Mouse (Mus musculus): ENCODE results near the gene Klrb1f. TPM values are rescaled to one million over a fixed set of nuclear protein-coding genes. Genes with fewer than 3 reads are reported as not detected.

Gene Klrb1f
- polyA plus RNA-seq, 1 experiment from 2014 or later: 0.13 TPM

DNA sequence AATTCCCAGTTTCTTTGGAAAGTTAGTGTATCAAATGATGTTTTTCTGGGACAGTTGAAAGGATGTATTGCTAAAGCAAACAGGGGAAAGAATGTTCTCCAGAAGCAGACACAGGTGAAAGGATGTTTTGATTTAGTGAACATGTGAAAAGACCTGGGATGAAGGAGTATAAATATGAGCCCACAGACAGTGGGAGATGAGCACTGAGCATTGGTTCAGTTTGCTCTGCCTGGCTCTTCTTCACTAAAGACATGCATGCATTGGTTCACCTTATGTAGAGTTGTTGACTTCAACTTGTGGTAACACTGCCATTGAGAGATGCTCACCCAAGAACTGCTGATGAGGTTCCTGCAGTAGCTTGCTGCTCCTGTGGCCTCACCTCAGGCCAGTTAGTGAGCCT is 9.4 kb upstream of the Klrb1f start:
- Histone ChIP-seq H3K27ac (replicated peaks; ENCODE audit: low read depth, low read length) (no peak overlapping the region), H3K36me3 (replicated peaks; ENCODE audit: control insufficient read depth, insufficient read depth, low read depth, low read length) (no peaks in the 10 kb centered on the region), H3K9ac (replicated peaks; ENCODE audit: low read length) (no peak overlapping the region), H3K27me3 (ENCODE audit: control insufficient read depth, insufficient read depth, low read length) (no peaks in the 10 kb centered on the region), H3K4me3 (ENCODE audit: low read depth, low read length) (no peak overlapping the region), H3K4me1 (ENCODE audit: control insufficient read depth, insufficient read depth, low read length) (no peaks in the 10 kb centered on the region), H3K4me2 (ENCODE audit: low read depth, low read length) (no peak overlapping the region), H3K9me3 (replicated peaks; ENCODE audit: control insufficient read depth, low read length) (no peaks in the 10 kb centered on the region)
- DNase-seq (ENCODE audit: low spot score) (no peak), ATAC-seq (replicated peaks; ENCODE audit: insufficient number of reproducible peaks, low FRiP score, low TSS enrichment, low read depth) (no peak)

DNA sequence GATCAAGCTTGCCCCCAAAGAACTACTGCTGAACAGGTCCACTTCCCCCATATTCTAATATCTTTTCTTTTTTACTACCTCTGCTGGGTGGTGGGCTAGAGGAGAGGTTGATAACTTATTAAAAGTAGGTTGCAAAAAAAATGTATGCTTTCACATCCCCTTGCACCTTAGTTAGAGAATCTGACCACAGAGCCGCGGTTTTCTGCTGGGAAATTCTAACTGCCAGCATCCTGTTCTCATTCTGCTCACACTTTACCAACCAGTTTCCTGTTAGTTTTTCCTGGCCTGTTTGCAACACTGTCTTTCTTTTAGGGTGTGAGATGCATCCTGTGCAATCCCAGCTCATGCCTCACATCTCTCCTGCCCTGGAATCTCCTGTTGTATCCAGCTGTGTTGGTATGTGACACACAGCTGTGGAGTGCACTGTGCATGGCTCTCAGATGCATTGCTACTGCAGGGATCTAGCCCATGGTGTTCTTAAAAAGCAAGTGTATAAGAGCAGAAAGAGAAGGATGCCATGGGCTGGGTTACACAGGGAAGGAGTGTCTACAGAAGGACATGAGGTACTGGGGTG is 8.7 kb upstream of the Klrb1f start:
- no peaks in the 10 kb centered on the region for H3K36me3 ChIP-seq (replicated peaks; ENCODE audit: control insufficient read depth, insufficient read depth, low read depth, low read length)
- no peak overlapping the region for H3K4me3 ChIP-seq (ENCODE audit: low read depth, low read length)
- H3K9ac ChIP-seq (replicated peaks; ENCODE audit: low read length): no peak overlapping the region
- no peak for DNase-seq (ENCODE audit: low spot score)
- H3K27me3 ChIP-seq (ENCODE audit: control insufficient read depth, insufficient read depth, low read length): no peaks in the 10 kb centered on the region
- no peak for ATAC-seq (replicated peaks; ENCODE audit: insufficient number of reproducible peaks, low FRiP score, low TSS enrichment, low read depth)
- no peaks in the 10 kb centered on the region for H3K4me1 ChIP-seq (ENCODE audit: control insufficient read depth, insufficient read depth, low read length)
- 85% methylated on average over 2 of the region's 2 CpGs for WGBS
- no peaks in the 10 kb centered on the region for H3K9me3 ChIP-seq (replicated peaks; ENCODE audit: control insufficient read depth, low read length)
- H3K4me2 ChIP-seq (ENCODE audit: low read depth, low read length): no peak overlapping the region
- no peak overlapping the region for H3K27ac ChIP-seq (replicated peaks; ENCODE audit: low read depth, low read length)

DNA sequence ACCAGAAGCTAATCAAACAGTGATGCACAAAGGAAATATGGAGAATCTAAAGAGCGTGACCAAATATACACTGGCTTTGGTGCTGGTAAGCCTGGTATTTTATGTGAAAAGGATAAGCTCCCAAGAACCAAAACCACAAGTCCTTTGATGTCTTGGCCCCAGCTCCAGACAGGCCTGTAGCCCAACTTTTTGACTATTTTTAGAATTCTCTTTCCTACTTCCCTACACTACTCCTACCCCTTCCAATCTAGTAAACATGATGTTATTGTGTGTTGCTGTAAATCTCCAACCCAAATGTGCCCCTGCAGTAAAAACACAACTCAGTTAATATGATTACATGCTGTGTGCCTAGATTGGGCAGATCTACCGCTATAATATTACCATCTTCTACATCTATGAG is 4.2 kb upstream of the Klrb1f start:
- Histone ChIP-seq H3K4me3 (ENCODE audit: low read depth, low read length) (no peak overlapping the region), H3K9me3 (replicated peaks; ENCODE audit: control insufficient read depth, low read length) (no peaks in the 10 kb centered on the region), H3K4me1 (ENCODE audit: control insufficient read depth, insufficient read depth, low read length) (no peaks in the 10 kb centered on the region), H3K9ac (replicated peaks; ENCODE audit: low read length) (no peak overlapping the region), H3K27me3 (ENCODE audit: control insufficient read depth, insufficient read depth, low read length) (no peaks in the 10 kb centered on the region), H3K36me3 (replicated peaks; ENCODE audit: control insufficient read depth, insufficient read depth, low read depth, low read length) (no peaks in the 10 kb centered on the region), H3K4me2 (ENCODE audit: low read depth, low read length) (no peak overlapping the region), H3K27ac (replicated peaks; ENCODE audit: low read depth, low read length) (no peak overlapping the region)
- 95% methylated on average over 2 of the region's 2 CpGs for WGBS
- ATAC-seq (replicated peaks; ENCODE audit: insufficient number of reproducible peaks, low FRiP score, low TSS enrichment, low read depth): no peak
- no peak for DNase-seq (ENCODE audit: low spot score)

DNA sequence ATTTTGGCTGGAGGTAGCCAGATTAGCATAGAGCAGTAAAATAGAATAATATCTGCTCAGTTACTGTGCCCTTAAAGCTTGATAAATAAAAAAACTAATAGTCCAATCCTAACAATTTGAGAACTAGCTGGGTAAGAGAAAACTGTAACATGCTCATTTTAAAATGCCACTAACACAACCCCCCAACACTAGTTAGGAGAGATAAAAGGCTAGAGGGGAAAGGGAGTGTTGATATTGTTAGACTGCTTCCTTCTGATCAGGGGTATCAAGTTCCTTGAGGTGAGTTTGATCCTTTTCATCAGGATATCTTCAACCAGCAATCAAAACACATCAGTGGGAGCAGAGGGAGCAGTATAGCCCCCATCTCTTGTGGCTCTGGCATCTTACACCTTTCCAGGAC is 3.2 kb upstream of the Klrb1f start:
- Histone ChIP-seq H3K36me3 (replicated peaks; ENCODE audit: control insufficient read depth, insufficient read depth, low read depth, low read length) (no peaks in the 10 kb centered on the region), H3K9ac (replicated peaks; ENCODE audit: low read length) (no peak overlapping the region), H3K4me1 (ENCODE audit: control insufficient read depth, insufficient read depth, low read length) (no peaks in the 10 kb centered on the region), H3K4me2 (ENCODE audit: low read depth, low read length) (no peak overlapping the region), H3K27ac (replicated peaks; ENCODE audit: low read depth, low read length) (no peak overlapping the region), H3K9me3 (replicated peaks; ENCODE audit: control insufficient read depth, low read length) (no peaks in the 10 kb centered on the region), H3K4me3 (ENCODE audit: low read depth, low read length) (no peak overlapping the region), H3K27me3 (ENCODE audit: control insufficient read depth, insufficient read depth, low read length) (no peaks in the 10 kb centered on the region)
- ATAC-seq (replicated peaks; ENCODE audit: insufficient number of reproducible peaks, low FRiP score, low TSS enrichment, low read depth) (no peak), DNase-seq (ENCODE audit: low spot score) (no peak)

DNA sequence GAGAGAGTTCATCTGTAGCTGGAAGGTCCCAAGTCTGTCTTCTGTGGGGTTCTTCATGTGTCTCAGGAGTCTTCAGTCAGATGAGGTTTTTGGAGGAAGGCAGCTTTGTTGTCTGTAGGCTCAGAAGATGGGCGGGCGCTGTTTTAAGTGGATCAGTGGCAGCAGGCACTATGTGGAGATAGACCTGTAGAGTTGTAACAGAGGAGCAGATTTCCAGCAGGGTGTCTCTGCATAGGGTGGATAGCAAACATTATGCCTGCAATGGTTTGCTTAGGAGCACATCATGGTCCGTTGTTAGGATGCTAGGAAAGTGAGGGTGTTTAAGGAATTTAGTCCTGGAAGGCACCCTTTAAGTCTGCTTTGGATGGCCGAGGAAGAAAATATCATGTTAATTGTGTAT is 2.7 kb downstream of the Klrb1f start:
- H3K27ac ChIP-seq (replicated peaks; ENCODE audit: low read depth, low read length): no peak overlapping the region
- no peak overlapping the region for H3K4me3 ChIP-seq (ENCODE audit: low read depth, low read length)
- no peak for ATAC-seq (replicated peaks; ENCODE audit: insufficient number of reproducible peaks, low FRiP score, low TSS enrichment, low read depth)
- WGBS: 29% methylated on average over 4 of the region's 4 CpGs
- no peak overlapping the region for H3K9ac ChIP-seq (replicated peaks; ENCODE audit: low read length)
- H3K9me3 ChIP-seq (replicated peaks; ENCODE audit: control insufficient read depth, low read length): no peaks in the 10 kb centered on the region
- no peaks in the 10 kb centered on the region for H3K27me3 ChIP-seq (ENCODE audit: control insufficient read depth, insufficient read depth, low read length)
- no peak overlapping the region for H3K4me2 ChIP-seq (ENCODE audit: low read depth, low read length)
- DNase-seq (ENCODE audit: low spot score): no peak
- no peaks in the 10 kb centered on the region for H3K36me3 ChIP-seq (replicated peaks; ENCODE audit: control insufficient read depth, insufficient read depth, low read depth, low read length)
- H3K4me1 ChIP-seq (ENCODE audit: control insufficient read depth, insufficient read depth, low read length): no peaks in the 10 kb centered on the region

DNA sequence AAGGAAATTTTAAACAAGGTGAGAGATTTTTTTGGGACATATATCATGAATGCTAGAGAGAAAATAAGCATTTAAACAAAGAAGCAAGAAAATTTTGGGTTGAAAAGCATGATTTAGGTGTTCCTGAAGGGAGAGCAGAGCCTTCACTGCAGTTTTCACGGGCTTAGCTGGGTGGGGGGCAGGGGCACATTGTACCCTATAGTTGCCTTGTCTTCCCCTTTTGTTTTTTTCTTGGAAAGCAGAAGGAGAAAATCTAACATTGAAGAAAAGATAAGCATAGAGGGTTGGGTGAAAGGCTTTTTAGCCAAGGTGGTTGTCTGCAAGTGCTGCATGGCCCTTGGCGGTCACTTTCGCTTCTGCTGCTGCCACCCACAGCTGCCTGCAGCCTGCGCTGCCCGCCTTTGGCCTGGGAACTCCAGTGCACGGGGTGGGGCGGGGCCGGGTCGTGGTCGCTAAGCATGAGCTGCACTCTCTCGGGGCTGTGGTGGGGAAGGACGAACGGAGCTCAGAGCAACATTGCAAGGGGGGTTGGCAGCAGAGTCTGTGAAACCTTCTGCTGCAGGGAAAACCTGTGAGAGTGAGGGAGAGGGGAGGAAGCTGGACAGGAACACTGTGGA is 3.3 kb downstream of the Klrb1f start:
- Histone ChIP-seq H3K4me2 (ENCODE audit: low read depth, low read length) (peak overlapping the region; percentile 62), H3K4me1 (ENCODE audit: control insufficient read depth, insufficient read depth, low read length) (no peaks in the 10 kb centered on the region), H3K27me3 (ENCODE audit: control insufficient read depth, insufficient read depth, low read length) (no peaks in the 10 kb centered on the region), H3K36me3 (replicated peaks; ENCODE audit: control insufficient read depth, insufficient read depth, low read depth, low read length) (no peaks in the 10 kb centered on the region), H3K4me3 (ENCODE audit: low read depth, low read length) (peak overlapping the region; percentile 35), H3K27ac (replicated peaks; ENCODE audit: low read depth, low read length) (no peak overlapping the region), H3K9ac (replicated peaks; ENCODE audit: low read length) (peak overlapping the region; percentile 63), H3K9me3 (replicated peaks; ENCODE audit: control insufficient read depth, low read length) (no peaks in the 10 kb centered on the region)
- peak; percentile 95 for ATAC-seq (replicated peaks; ENCODE audit: insufficient number of reproducible peaks, low FRiP score, low TSS enrichment, low read depth)
- under 1% methylated on average over 13 of the region's 13 CpGs for WGBS
- peak; percentile 74 for DNase-seq (ENCODE audit: low spot score)

DNA sequence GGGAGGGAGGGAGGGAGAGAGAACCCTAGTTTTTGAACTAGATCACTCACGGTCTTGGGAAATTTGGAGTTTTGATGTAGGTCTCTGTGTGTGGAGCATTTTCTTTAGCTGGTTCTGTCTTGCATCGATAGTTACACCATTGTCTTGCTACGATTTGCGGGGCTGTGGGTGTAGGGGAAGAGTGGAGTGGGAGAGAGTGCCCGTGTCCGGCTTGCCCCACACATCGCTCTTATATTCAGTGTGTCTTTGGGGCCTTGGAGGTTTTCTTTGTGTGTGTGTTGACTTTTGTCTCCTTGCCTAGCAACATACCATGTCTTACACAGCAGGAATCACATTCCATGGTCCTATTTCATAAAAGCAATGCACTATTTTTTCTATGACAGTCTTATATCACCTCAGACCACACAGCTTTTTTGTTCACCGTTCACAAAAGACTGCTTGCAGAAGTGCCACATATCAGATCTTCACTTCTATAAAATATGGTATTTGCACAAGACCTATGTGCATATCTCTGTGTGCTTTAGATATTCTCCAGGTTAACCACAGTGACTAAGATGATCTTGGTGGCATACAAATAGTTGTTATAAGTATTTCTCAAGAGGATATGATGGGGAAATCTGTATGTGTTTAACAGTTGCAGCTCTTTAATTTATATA is 4.0 kb downstream of the Klrb1f start:
- H3K9ac ChIP-seq (replicated peaks; ENCODE audit: low read length): peak overlapping the region; percentile 44
- ATAC-seq (replicated peaks; ENCODE audit: insufficient number of reproducible peaks, low FRiP score, low TSS enrichment, low read depth): peak; percentile 63
- WGBS: 5% methylated on average over 8 of the region's 8 CpGs
- H3K27me3 ChIP-seq (ENCODE audit: control insufficient read depth, insufficient read depth, low read length): no peaks in the 10 kb centered on the region
- peak; percentile 17 for DNase-seq (ENCODE audit: low spot score)
- no peak overlapping the region for H3K27ac ChIP-seq (replicated peaks; ENCODE audit: low read depth, low read length)
- no peaks in the 10 kb centered on the region for H3K9me3 ChIP-seq (replicated peaks; ENCODE audit: control insufficient read depth, low read length)
- H3K4me1 ChIP-seq (ENCODE audit: control insufficient read depth, insufficient read depth, low read length): no peaks in the 10 kb centered on the region
- peak overlapping the region; percentile 38 for H3K4me2 ChIP-seq (ENCODE audit: low read depth, low read length)
- no peak overlapping the region; the same call in 1 of the 2 replicates for H3K4me3 ChIP-seq (ENCODE audit: low read depth, low read length)
- no peaks in the 10 kb centered on the region for H3K36me3 ChIP-seq (replicated peaks; ENCODE audit: control insufficient read depth, insufficient read depth, low read depth, low read length)

DNA sequence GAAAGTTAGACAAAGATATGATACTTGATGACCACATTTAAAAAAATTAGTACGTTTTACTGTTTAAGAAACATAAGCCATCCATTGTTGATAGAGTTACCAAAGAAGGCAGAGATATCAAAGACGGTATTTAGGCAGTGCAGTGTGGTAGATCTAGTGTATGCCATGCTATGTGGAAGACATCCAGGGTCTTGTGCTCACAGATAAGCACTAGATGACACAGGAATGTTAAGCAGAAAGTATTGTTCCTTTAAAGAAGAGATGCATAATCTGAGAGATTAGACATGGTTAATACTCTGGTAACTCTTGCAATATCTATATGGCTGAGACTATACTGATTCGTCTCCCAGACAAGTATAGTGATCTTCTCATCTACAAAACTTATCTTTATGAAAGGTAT is 5.4 kb downstream of the Klrb1f start:
- DNase-seq (ENCODE audit: low spot score) (no peak), ATAC-seq (replicated peaks; ENCODE audit: insufficient number of reproducible peaks, low FRiP score, low TSS enrichment, low read depth) (no peak)
- Histone ChIP-seq H3K4me1 (ENCODE audit: control insufficient read depth, insufficient read depth, low read length) (no peaks in the 10 kb centered on the region), H3K27ac (replicated peaks; ENCODE audit: low read depth, low read length) (no peak overlapping the region), H3K36me3 (replicated peaks; ENCODE audit: control insufficient read depth, insufficient read depth, low read depth, low read length) (no peaks in the 10 kb centered on the region), H3K4me2 (ENCODE audit: low read depth, low read length) (no peak overlapping the region), H3K27me3 (ENCODE audit: control insufficient read depth, insufficient read depth, low read length) (no peaks in the 10 kb centered on the region), H3K9ac (replicated peaks; ENCODE audit: low read length) (no peak overlapping the region), H3K4me3 (ENCODE audit: low read depth, low read length) (no peak overlapping the region), H3K9me3 (replicated peaks; ENCODE audit: control insufficient read depth, low read length) (no peaks in the 10 kb centered on the region)
- 82% methylated on average over 3 of the region's 3 CpGs for WGBS

All from embryonic facial prominence, embryonic 11.5 days (tissue).